Mouse (Mus musculus) spleen, embryonic (tissue): ENCODE results near the gene Lhfpl3.

Source experiments
- CTCF ChIA-PET: fragments of 350-600 bp; sonication (Branson Sonifier 250); formaldehyde crosslinking; loops from one replicate; lab custom pipeline; 2022; lab: Charles Lee

Lhfpl3 gene

GRCm38 (mm10) chr5:22926171-22926570, 180.3 kb downstream of the Lhfpl3 start:
- CTCF ChIA-PET, result no interaction called here

GRCm38 (mm10) chr5:22928746-22929145, 182.9 kb downstream of the Lhfpl3 start:
- CTCF ChIA-PET, result no interaction called here

DNA sequence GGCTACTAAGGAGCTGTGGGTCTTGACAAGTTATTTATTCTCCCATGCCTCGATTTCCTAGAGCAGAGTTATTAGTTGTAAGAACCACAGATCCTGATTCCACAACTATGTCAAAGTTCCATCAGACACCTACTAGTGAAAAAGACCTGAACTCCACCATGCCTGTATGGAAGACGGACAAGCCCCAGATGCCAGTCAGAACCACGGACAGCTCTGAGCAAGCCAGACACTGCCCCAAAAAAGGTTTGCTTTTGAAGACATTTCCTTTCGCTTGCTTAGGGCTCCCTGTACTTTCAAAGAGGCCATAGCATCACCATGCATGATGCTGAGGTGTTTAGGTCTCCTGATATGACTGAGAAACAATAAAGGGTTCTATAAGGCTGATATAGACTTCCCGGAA, 197.4 kb downstream of the Lhfpl3 start:
- CTCF ChIA-PET, result no interaction called here

DNA sequence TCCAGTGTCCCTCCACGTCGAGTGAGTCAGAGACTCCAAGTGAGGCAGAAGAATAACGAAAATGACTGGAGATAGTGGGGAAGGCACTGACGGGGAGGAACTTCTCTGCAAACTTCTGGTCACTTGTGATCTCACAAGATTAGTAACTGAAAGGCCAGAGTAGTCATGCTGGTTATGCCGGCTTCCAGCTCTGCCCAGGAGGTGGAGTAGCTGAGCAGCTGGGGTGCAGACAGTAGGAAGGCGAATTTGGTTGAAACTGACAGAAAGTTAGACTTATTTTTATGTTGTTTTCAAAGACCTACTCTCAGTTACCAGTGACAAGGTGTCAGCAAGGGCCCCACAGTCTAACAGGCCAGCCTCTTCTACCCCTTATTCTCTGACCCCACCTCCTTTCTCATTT, 217.4 kb downstream of the Lhfpl3 start:
- CTCF ChIA-PET, result no interaction called here

- CTCF ChIA-PET, result no interaction called here
These were observed 240.9 kb downstream of the Lhfpl3 start for GRCm38 (mm10) chr5:22986771-22987170.

DNA sequence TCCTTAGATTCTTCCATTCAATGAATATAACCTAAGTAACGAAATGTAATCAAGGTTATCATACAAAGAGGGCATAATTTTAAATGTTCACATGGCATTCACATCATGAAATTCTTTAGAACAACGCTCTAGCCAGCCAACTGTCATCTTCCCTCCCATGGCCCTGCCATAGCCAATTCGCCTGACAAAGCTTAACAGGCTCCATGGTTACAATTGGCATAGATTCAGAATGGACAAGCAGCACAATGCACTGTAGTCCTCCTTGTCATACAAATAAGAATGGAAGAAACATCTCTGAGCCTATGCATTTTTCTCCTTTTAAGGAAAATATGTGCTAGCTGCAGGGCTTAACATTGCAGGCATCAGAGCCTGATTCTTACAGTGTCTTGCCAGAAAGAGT, 254.0 kb downstream of the Lhfpl3 start:
- CTCF ChIA-PET, result no interaction called here

GRCm38 (mm10) chr5:23003123-23003797, 257.4 kb downstream of the Lhfpl3 start:
- CTCF ChIA-PET, result no interaction called here

GRCm38 (mm10) chr5:23006207-23006606, 260.3 kb downstream of the Lhfpl3 start:
- CTCF ChIA-PET, result no interaction called here

GRCm38 (mm10) chr5:23010460-23010859, 264.6 kb downstream of the Lhfpl3 start:
- CTCF ChIA-PET, result no interaction called here

GRCm38 (mm10) chr5:23013997-23014396, 268.1 kb downstream of the Lhfpl3 start:
- CTCF ChIA-PET, result no interaction called here

DNA sequence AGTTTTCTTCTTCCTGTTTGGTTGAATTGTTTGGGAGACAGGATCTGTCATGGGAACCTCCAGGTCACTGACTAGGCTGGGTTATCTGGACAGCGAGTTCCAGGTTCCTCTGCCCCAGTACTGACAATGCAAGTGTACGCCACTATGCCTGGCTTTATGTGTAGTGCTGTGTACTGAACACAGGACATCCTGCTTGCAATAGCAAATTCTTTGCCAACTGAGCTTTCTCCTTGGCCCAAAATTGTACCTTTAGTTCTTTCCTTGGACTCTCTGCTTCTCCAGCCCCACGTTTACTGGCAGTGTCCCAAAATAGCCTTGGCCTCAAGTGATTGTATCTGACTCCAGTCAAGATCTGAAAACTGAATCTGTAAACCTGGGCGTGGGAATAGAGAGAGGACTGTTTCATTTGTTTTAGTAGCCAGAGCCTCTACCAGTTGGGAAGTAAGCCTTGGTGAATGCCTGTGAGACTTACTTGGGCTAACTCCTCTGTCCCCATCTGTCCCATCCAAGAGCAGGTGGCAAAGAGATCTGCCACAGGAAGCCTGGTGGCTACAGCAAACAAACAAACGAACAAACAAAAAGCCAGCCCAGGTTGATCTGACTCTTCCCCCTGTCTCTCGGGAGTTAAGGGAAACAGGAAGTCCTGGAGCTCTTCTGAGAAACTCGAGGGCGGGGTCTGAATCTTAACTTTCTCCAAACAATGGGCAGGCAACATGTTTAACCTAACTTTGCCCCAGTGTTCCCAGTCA, 269.9 kb downstream of the Lhfpl3 start:
- CTCF ChIA-PET, result no interaction called here

DNA sequence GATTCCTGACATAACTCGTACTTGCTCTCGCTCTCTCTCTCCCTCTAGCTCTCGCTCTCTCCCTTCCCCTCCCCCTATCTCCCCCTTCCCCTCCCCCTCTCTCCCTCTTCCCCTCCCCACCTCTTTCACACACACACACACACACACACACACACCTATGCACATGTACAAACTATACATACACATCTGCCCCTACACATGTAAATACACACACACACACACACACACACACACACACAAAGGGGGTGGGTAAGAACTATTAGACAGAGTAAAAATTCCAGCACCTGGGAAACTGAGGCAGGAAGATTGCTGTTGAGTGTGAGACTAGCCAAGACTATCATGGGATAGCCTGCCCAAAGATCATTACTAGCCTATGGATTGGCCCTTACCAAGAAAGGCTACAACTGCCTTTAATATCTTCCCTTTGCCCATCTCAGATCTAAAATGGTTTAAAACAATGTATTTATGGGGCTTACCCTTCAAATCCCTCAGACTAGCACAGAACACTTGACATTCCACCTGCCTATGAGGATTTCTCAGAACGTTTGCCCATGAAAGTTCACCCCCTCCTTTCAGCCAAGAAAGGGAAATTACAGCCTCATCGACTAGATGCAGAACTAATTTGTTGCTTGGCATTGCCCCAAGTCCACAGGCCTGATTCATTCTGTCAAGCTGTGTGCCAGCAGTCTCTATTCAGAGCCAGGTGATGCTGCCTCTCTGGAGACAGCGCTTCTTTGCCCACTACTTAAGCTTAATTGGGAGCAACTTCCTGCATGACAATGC, 289.3 kb downstream of the Lhfpl3 start:
- CTCF ChIA-PET, result no interaction called here

GRCm38 (mm10) chr5:23035727-23036029, 289.8 kb downstream of the Lhfpl3 start:
- CTCF ChIA-PET, result no interaction called here

DNA sequence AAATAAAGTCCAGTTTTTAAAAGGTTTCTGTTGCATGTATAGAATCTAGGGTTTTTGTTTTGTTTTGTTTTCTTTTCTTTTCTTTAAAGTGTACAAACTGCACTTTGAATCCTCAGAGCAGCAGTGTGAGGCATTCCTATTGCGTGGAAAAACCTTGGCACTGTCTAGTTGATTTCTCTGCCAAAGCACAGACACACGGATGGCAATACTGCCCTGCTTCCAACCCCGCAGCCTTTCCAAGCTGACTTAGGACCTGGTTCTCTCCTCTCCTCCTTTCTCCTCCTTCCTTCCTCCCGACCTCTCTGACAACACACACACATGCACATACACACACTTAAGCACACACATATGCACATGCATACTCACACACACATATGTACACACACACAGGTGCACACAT, 294.6 kb downstream of the Lhfpl3 start:
- CTCF ChIA-PET, result no interaction called here

GRCm38 (mm10) chr5:23042862-23043261, 297.0 kb downstream of the Lhfpl3 start:
- CTCF ChIA-PET, result no interaction called here

GRCm38 (mm10) chr5:23049083-23049663, 303.3 kb downstream of the Lhfpl3 start:
- CTCF ChIA-PET, result no interaction called here

DNA sequence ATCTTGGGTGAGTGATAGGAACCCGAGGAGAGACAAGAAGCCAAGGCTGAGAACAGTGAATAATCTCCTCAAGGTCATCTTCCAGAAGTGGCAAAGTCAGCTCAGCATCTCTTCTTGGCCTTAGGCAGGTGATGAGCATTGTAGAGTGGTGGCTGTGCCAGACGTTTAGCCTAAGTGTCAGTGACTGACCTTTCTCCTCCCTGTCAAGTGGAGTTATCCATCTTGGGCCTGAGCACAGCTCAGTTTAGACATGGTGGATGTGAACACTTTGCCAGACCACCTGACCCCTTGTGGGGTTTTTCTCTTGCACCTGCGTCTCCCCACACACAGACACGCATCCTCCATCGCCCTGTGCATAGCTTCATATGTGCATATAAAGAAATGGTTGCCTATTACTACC, 305.6 kb downstream of the Lhfpl3 start:
- CTCF ChIA-PET, result no interaction called here

GRCm38 (mm10) chr5:23094894-23095293, 349.0 kb downstream of the Lhfpl3 start:
- CTCF ChIA-PET, result no interaction called here

GRCm38 (mm10) chr5:23106536-23106935, 360.7 kb downstream of the Lhfpl3 start:
- CTCF ChIA-PET, result no interaction called here

DNA sequence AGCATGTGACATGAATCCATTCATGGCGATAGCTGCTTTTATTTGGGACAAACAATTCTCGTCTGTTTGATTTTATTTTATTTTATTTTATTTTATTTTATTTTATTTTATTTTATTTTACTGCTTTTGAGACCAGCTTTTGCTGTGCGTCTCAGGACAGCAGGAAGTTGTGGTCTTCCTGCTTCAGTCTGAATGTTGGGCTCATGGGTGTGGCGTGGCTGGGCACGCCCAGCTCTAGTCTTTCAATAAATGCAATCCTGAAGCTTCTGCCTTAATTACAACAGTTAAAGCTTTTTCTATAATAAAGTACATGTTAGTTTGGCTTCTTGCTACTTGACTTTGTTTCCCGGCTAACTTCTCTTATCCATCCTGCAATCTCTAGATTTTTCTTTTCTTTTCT, 365.4 kb downstream of the Lhfpl3 start:
- CTCF ChIA-PET, result no interaction called here

DNA sequence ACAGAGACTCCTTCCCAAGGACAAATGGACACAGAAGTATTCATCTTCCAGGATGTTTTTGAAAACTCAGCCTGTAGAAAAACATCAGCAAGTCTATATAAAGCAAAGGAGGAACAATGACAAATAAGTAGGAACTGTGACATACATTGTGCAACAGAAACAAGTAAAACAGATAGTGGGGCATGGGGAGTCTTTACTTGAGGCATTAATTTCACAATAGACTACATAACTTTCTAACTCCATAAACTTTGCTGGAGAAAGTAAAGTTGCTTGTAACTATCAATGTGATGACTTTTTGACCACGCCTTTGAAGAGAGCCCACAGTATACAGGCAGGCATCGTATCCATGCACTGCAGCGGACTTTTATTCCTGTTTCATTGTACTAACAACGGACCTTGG, 368.4 kb downstream of the Lhfpl3 start:
- CTCF ChIA-PET, result no interaction called here

- CTCF ChIA-PET, result no interaction called here
These were observed 381.0 kb downstream of the Lhfpl3 start for GRCm38 (mm10) chr5:23126851-23127250.
